Mouse (Mus musculus) C2C12 (cell line): ENCODE results near the gene Pde4c. TPM values are rescaled to one million over a fixed set of nuclear protein-coding genes. Genes with fewer than 3 reads are reported as not detected.

Experiments
- H3K27me3 ChIP-seq: one replicate; pipeline ENCODE4 v1.6.1; 2011; ENCODE audit not compliant: control insufficient read depth, insufficient read depth, insufficient read length
- H3K36me3 ChIP-seq: one replicate; pipeline ENCODE4 v1.6.1; 2011; ENCODE audit not compliant: control insufficient read depth, insufficient read depth
- H3K4me3 ChIP-seq: one replicate; pipeline ENCODE4 v1.5.1; 2011; ENCODE audit warnings: mild to moderate bottlenecking, control low read depth; ENCODE audit not compliant: poor library complexity, insufficient read depth, severe bottlenecking
- H3K79me2 ChIP-seq: one replicate; pipeline ENCODE4 v1.6.1; 2011; ENCODE audit not compliant: control insufficient read depth, insufficient read depth
- H3K79me3 ChIP-seq: one replicate; pipeline ENCODE4 v1.6.1; 2011; ENCODE audit warnings: low read depth, control low read depth
- H3ac ChIP-seq: one replicate; pipeline ENCODE3; 2011; ENCODE audit warnings: low read depth; ENCODE audit not compliant: control insufficient read depth, insufficient read length
- CEBPB ChIP-seq: IDR thresholded peaks from one replicate; pipeline ENCODE4 v1.6.1; 2011; ENCODE audit warnings: low read depth, mild to moderate bottlenecking, control low read depth, moderate library complexity
- CTCF ChIP-seq: IDR thresholded peaks from one replicate; pipeline ENCODE4 v1.5.1; 2011; ENCODE audit not compliant: control insufficient read depth, insufficient read depth, insufficient read length
- FOSL1 ChIP-seq: IDR thresholded peaks from one replicate; pipeline ENCODE4 v1.8.0; 2011; ENCODE audit warnings: mild to moderate bottlenecking, low read length; ENCODE audit not compliant: poor library complexity, insufficient read depth, severe bottlenecking
- MAX ChIP-seq: IDR thresholded peaks from one replicate; pipeline ENCODE4 v1.6.1; 2011; ENCODE audit warnings: mild to moderate bottlenecking, control low read depth
- MYOD1 ChIP-seq: IDR thresholded peaks from one replicate; pipeline ENCODE4 v1.6.1; 2011; ENCODE audit warnings: low read depth; ENCODE audit not compliant: control insufficient read depth, insufficient read length
- MYOG ChIP-seq: IDR thresholded peaks from one replicate; pipeline ENCODE4 v1.6.1; 2011; ENCODE audit not compliant: control insufficient read depth, insufficient read length; ENCODE audit errors: extremely low read depth
- USF1 ChIP-seq: IDR thresholded peaks from one replicate; pipeline ENCODE4 v1.6.1; 2011; ENCODE audit warnings: low read depth, mild to moderate bottlenecking, control low read depth, moderate library complexity
- polyA plus RNA-seq: library from polyadenylated mRNA; unstranded; fragments of >200 nt; fragmentation: generic; extraction: Trizol; gene quantifications from one replicate; pipeline ENCODE4 v1.2.1, GENCODE M21; 2012; ENCODE audit warnings: missing spikeins

The Pde4c gene
- polyA plus RNA-seq, 1 experiment: 0.01 TPM

DNA sequence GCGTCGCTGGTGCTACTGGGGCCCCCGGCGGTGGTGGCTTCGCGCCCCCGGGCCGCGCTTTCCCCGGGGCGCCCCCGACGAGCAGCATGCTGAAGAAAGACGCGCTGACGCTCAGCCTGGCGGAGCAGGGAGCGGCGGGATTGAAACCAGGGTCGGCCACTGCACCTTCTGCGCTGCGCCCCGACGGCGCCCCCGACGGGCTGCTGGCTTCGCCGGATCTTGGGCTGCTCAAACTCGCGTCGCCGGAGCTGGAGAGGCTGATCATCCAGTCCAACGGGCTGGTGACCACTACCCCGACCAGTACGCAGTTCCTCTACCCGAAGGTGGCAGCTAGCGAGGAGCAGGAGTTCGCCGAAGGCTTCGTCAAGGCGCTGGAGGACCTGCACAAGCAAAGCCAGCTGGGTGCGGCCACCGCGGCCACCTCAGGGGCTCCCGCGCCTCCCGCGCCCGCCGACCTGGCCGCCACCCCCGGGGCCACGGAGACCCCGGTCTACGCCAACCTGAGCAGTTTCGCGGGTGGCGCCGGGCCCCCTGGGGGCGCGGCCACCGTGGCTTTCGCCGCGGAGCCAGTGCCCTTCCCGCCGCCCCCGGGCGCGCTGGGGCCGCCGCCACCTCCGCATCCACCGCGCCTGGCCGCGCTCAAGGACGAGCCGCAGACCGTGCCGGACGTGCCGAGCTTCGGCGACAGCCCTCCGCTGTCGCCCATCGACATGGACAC lies 24.2 kb upstream of the Pde4c start:
- peak overlapping the region; percentile 80 for H3K4me3 ChIP-seq
- H3ac ChIP-seq: peak overlapping the region; percentile 80
- no peak for TF ChIP-seq MYOD1
- TF ChIP-seq CTCF: no peak
- H3K79me3 ChIP-seq: peaks cover 10% of the 10 kb centered on the region
- H3K27me3 ChIP-seq: no peaks in the 10 kb centered on the region
- no peaks in the 10 kb centered on the region for H3K36me3 ChIP-seq
- peaks cover 33% of the 10 kb centered on the region for H3K79me2 ChIP-seq

GRCm38 (mm10) chr8:70699834-70700554 lies 23.5 kb upstream of the Pde4c start:
- Histone ChIP-seq H3K79me3 (peaks cover 10% of the 10 kb centered on the region), H3K79me2 (peaks cover 33% of the 10 kb centered on the region)

DNA sequence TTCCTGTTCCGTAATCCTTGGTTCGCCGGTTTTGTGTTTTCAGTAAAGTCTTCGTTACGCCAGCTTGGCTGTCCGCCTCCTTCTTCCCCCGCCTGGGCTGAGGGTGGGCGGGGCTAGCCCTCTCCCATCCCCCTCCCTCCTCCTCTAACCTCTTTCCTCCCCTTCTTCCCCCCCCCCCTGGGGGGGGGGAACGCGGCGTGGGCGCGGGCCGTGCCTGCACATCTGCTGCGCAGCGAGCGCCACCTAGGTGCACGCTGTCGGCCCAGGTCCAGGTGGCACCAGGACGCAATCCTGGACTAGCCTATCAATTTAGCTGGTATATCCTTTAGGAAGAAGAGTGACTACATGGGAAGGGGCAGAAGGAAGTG lies 23.0 kb upstream of the Pde4c start:
- no peaks in the 10 kb centered on the region for H3K36me3 ChIP-seq

More at GRCm38 (mm10) chr8:70699834-70700554, 23.5 kb upstream of the Pde4c start:
- H3K36me3 ChIP-seq: no peaks in the 10 kb centered on the region
- TF ChIP-seq MYOG (no peak), MAX (peak; percentile 24), USF1 (no peak), CEBPB (no peak), FOSL1 (no peak), MYOD1 (peak; percentile 46), CTCF (peak; percentile 18)
- H3ac ChIP-seq: peak overlapping the region; percentile 80
- H3K4me3 ChIP-seq: peak overlapping the region; percentile 80
- no peaks in the 10 kb centered on the region for H3K27me3 ChIP-seq

DNA sequence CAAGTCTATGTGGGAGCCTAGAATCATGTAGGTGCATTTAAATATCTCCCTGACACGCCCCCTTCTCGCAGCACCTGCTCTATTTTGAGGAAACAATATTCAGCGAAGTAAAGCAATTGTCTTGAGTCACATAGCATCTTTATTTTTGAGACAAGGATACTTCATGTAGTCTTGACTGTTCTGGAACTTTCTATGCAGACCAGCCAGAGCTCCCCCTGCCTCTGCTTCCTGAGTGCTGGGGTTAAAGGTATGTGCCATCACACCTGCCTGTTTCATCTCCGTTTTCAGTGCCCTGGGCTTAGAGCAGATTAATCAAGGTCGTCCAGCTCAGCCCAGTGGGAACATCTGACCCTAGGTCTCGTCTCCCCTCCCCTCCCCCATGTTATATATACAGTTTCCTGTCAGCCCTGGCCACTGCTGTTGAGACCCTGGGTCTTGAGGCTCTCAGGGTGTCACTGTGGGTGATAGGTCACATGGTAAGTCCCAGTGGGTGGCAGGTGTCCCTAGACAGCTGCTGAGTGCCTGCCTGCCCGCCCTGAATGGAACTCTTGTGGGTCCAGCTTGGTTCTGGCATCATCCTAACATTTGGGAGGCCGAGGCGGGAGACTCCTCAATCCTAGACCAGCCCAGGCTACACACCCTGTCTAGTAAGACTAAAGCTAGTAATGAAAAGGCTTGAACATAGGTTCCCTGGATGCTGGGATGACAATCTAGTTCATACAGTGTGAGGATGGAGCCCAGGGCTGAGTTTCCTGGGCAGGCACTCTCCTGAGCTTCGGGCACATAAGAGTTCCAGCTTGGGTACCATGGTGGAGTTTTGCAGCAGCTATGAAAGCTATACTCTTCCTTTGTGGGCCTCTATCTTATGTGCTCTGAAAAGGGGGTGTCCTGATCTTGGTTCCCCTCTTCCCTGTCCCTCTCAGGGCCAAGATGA lies 22.2 kb upstream of the Pde4c start:
- no peaks in the 10 kb centered on the region for H3K27me3 ChIP-seq
- H3K36me3 ChIP-seq: no peaks in the 10 kb centered on the region
- peak overlapping the region; percentile 80 for H3K4me3 ChIP-seq
- TF ChIP-seq CEBPB (no peak), MYOG (no peak), MYOD1 (no peak), FOSL1 (no peak), MAX (no peak), USF1 (no peak), CTCF (no peak)
- H3K79me2 ChIP-seq: peaks cover 33% of the 10 kb centered on the region
- no peak overlapping the region for H3ac ChIP-seq
- H3K79me3 ChIP-seq: peaks cover 10% of the 10 kb centered on the region

More for the DNA sequence above, 23.0 kb upstream of the Pde4c start:
- no peak overlapping the region for H3ac ChIP-seq
- TF ChIP-seq MAX: no peak
- TF ChIP-seq MYOG: no peak
- TF ChIP-seq CTCF: peak; percentile 89
- H3K27me3 ChIP-seq: no peaks in the 10 kb centered on the region
- peak overlapping the region; percentile 80 for H3K4me3 ChIP-seq
- peaks cover 10% of the 10 kb centered on the region for H3K79me3 ChIP-seq
- peaks cover 33% of the 10 kb centered on the region for H3K79me2 ChIP-seq

- peaks cover 33% of the 10 kb centered on the region for H3K79me2 ChIP-seq
- H3K36me3 ChIP-seq: no peaks in the 10 kb centered on the region
- no peak overlapping the region for H3K4me3 ChIP-seq
- H3K79me3 ChIP-seq: peaks cover 10% of the 10 kb centered on the region
- no peaks in the 10 kb centered on the region for H3K27me3 ChIP-seq
- TF ChIP-seq MAX: peak; percentile 21
- no peak for TF ChIP-seq FOSL1
- H3ac ChIP-seq: no peak overlapping the region
Measured at GRCm38 (mm10) chr8:70701982-70702841, 21.3 kb upstream of the Pde4c start.
